Mouse (Mus musculus) left cerebral cortex, adult 9 months (tissue): Measurements from ENCODE around the gene Ddx54.
A peak's percentile ranks its signal among the peaks of the same experiment; 100 is the strongest.

Experiments
- DNase-seq, 2 experiments: peaks; one replicate each; pipeline ENCODE4 v3.0.0; 2022; ENCODE audit warnings: low spot score in 2 of 2

The Ddx54 gene

DNA sequence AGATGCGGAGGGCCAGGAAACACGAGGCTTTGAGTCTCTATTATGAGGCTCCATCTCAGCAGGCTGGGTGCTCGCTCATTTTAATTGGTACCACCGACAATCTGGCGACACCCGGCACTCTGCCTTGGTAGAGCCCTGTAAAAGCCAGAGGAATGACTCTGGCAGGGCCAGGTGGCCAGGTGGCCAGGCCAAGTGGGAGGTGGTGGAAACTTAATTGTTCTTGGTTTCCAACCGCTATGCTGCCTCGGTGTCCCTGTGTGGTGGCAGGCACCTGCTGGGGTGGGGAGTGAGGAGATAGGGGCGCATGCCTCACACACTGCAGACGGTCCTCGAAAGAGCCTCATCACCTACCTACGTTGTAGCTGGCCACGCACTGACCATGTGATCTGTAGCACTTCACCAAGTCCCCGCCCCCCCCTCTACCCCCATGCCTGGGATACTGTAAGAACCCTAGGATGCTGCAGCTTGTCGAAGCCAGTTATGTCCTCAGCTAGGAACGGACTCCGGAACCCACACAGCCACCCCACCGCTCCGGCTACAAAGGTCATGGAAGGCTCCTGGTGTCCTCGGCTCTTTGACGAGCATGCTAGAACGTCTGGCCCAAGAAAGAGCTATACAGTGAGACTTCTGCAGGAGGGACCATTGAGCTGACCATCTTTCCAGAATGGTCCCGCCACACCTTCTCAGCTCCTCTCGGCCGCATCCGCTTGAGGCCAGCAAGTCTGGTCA, 32.5 kb upstream of the Ddx54 start:
- DNase-seq: no peak

DNA sequence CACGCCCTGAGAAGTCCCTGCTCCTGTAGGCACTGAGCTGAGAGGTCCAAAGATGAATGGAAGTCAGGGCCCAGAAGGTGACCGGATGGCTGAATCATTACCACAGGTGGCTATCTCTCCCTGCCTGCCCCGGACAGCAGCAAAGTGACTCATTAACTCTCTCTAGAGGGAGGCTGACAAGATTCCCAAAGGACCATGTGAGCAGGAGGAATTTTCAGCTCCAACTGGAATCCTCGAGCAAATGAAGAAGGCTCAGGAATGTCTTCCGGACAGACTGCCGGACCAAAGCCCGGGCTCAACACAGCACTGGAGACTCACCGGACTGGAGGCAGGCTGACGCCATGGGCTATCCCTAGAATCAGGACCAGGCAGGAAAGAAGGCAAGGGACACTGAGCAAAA, 30.5 kb upstream of the Ddx54 start:
- DNase-seq: no peak

DNA sequence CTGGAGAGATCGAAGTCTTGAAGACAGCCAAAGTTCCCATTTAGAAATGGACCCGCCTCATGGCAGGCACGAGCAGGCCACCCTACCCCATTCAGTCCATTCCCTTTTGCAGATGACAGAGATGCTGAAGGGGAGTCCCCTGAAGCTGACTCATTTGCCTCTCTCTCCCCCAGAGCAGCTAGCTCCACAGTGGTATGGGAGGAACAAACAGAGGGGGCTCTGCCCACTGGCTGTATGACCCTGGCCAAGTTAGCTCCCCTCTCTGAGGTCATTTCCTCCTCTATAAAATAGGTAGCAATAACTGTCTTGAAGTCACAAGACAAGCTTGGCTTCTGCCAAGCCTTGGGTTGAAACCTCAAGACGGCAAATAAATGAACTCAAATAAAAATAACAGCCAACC, 29.0 kb upstream of the Ddx54 start:
- DNase-seq: no peak

DNA sequence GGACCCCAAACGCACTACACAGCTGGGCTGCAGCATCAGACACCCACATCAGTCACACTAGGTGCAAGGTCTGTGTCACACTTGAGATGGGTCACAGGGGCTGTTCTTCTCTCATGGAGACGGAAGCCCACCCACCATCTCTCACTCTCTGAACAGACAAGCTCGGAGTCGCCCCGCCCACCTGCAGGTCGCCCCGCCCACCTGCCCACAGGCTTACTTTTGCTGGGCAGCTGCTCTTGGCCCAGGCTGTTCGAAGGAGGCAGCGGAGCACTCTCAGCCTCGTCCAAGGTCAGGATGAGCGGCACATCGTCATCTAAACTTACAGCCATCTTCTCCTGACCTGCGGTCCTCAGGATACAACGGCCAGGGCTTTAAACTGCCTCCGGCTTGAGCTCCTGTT, 27.6 kb upstream of the Ddx54 start:
- no peak for DNase-seq

DNA sequence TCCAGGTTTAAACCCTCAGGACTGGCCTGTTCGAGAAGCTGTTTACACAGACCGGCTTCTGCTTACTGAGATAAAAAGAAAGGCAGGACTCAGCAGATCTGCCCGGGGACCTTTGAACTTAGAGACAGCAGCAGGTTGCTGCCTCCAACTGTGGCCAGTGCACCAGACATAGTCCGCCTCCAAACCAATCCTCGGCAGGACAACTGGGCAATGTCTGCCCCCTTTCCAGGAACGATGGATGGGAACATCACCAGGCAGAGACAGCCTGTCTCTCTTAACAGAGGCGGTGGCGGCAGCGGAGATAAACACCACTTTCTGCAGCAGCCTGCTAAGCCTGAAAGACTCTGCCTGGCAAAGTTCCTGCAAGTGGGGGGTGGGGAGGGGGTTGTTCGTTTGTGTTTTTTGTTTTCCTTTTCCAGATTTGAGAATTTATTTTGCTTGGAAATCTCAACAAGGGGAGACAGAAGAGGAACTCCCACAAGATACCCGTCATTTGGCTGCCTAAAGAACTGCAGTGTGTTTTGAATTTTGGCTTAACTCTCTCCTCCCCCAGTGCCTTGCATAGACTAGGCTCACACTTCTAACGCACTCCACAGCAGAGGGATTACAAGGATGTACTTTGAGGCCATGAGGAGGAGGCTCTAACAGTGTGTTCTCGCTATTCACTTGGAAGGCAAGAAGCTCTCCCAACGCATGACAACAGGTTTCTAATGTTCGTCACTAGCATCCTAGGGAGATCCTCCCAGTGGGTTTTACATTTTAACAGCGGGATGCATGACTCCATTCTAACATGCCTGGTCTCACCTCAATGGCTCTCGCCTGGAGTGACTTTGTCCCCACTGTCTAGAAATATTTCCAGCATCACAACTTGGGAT, 25.6 kb upstream of the Ddx54 start:
- no peak for DNase-seq

DNA sequence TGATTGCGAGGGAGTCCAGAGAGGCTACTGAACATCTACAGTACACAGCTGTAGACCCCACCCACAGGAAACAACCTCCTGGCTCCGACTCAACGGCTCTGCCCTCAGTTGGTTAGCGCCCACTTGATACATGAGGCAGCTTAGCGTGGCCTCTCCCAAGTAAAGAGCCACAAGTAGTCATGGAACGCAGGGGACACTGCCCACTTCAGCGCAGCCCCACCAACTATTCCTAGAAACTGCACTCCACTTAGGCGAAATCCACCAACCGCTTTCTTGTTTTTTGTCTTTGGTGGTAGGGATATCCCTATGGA, 25.0 kb upstream of the Ddx54 start:
- DNase-seq: no peak

DNA sequence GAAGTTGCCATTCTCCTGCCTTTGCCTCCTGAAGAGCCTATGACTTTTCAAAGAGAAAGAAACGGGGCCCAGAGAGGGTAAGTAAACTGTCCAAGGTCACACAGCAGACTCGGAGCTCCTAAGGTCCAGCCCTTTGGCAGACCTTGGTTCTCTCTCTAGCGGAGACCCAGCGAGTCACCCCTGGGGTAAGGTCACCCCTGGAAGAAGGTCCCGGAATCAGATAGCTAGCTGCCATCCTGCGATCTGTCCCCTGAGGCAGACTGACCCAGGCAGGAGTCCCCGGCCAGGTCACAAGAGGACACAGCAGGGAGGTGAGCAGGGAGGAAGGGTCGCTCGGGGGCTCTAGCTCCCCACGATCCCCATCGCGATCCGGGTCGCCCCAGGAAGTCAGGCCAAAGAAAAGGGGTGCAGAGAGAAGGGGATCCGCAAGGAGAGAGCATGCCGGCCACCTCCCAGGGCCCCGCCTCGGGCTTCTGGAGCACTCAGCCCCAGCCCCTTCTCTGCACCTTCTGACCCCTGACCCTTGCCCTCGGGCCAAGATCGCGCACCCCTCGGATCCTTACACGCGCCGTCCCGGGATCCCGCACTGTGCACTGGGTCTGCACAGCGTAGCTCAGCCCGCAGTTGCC, 24.5 kb upstream of the Ddx54 start:
- no peak for DNase-seq

DNA sequence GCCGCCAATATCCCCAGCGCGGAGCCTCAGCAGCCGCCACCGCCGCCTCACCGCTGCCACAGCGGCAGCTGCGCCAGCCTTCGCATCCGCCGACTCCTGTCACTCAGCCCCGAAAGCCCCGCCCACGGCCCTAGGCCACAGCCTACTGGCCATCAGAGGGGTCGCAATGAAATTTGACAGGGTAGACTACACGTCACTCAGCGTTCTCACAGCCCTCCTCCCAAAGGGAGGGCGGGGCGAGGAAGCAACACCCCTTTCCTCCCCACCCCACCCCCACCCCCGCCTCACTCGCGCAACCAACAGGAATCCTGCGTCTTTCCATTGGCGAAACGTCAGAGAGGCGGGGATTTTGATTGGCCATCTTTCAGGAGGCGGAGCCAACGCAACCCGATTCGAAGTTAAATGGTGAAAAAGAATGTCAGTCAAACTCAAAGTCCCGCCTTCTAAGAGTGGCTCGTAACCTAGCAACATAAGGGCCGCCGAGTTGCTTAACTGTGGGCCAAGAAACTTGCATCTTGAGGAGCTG, 23.9 kb upstream of the Ddx54 start, which contains the start of the genes Tpcn1 and Iqcd:
Tpcn1 (minus strand) TSS at position 105 of the 526 bp plus-strand sequence.
Iqcd (plus strand) TSS at position 448 of the 526 bp plus-strand sequence.
- peak; percentile 98 to 99 for DNase-seq

DNA sequence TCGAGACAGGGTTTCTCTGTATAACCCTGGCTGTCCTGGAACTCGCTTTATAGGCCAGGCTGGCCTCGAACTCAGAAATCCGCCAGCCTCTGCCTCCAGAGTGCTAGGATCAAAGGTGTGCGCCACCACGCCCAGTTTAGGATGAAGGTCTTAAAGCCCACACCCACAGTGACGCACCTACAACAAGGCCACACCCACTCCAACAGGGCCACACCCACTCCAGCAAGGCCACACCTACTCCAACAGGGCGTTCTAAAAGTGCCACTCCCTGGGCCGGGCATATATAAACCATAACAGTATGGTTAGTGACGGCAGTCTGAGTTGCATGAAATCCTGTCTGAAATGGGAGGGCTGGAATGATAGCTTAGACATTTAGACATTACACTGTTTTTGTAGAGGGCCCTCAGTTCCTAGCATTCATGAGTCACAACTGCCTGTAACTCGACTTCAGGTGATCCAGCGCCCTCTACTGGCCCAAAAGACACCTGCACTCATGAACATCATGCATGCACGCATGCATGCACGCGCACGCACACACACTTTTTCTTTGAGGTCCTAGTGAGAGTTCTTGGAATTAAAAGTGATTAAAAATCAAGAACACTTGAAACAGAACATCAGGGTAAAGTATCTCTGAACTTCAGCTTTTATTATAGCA, 22.1 kb upstream of the Ddx54 start:
- no peak for DNase-seq

DNA sequence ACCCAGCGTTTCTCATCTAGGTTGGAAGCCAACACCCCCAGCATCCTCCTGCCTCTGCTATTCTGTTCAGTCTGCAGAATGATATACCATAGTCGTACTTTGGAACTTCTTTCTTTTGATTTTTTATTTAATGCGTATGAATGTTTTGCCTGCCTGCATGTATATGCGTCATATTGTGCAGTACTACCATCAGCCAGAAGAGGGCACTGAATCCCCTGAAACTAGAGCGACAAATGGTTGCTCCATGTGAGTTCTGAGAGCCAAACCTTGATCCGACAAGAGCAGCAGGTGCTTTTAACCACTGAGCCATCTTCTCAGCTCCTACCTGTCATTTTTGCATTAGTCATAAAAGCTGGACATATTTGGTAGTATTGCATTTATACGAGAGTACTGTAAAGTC, 20.4 kb upstream of the Ddx54 start:
- DNase-seq: no peak

DNA sequence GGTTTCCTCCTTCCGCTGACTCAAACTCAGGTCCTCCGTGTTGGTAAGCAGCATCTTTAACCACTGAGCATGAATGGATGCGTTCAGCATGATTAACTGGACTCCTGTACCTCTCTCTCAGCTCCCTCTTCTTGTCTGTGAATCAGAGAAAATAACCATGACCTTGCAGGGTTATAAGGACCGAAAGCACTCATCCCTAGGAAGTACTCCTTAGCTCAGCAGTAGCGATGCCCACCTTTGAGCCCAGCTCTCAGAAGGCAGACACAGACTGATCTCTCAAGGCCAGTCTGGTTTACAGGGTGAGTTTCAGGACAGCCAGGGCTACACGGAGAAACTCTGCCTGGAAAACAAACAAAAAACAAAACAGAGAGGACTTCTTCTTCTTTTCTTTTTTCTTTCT, 18.1 kb upstream of the Ddx54 start:
- DNase-seq: no peak

DNA sequence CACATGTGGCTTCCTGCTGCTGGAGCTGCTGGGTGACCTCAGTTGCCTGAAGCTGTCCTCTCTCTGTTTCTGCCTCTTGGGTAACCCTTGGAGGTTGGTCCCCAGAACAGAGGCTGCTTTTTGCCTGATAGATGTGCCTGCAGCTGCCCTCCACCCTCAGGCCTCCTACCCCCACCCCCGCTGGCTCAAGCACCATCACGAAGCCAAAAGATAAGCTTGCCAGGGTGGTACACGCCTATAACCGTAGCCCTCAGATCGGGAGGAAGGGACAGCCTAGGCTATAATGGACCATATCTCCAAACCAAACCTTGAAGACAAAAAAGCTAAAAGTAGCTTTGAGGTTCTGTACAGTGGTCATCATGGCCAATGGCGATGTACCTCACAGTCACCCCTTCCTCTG, 12.9 kb upstream of the Ddx54 start:
- DNase-seq: no peak

DNA sequence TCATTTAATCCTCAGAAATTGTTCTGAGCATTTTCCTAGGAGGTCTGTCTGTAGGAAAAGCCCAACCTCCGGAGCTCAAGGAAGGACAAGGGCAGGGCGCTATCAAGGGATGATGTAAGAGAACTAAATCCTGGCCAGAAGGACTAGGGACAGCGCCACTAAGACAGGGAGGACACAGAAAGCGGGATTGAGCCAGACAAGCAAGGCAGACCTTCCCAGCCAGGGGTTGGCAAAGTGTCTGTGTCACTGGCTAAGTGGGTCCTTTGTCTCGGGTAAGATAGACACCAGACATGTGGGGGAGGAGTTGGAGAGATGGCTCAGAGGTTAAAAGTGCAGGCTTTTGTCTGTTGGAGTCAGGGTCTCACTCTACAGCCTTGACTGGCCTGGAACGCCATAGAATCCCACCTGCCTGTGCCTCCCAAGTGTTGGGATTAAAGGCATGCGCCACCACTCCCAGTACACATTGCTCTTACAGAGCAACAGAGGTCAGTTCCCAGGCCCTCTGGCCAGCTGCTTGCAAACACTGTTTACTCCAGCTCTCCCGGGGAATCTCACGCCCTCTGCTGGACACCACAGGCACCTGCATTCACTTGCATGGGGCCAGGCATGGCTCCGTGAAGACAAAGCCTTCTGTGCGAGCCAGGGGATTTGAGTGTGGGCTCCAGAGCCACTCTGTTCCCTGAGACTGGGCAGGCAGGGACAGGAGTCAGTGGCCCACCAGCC, 11.4 kb upstream of the Ddx54 start:
- DNase-seq: no peak

DNA sequence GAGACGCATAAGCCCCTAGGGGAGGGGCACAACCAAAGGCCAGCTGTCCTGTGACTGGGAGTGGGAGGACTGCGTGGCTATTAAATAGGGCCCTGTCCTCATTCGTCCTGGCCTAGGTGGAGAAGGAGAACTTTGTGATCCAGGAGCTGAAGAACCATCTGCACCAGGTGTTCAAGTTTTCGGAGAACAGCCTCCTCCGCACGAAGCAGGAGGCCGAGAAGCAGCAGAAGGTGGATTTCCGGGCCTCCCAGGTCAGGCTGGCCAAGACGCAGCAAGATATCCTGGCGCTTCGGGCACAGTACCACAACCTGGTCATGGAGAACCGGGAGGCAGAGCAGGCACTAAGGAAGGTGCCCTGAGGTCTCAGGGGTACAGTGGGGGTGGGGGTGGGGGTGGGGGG, 10.3 kb upstream of the Ddx54 start:
- no peak for DNase-seq

DNA sequence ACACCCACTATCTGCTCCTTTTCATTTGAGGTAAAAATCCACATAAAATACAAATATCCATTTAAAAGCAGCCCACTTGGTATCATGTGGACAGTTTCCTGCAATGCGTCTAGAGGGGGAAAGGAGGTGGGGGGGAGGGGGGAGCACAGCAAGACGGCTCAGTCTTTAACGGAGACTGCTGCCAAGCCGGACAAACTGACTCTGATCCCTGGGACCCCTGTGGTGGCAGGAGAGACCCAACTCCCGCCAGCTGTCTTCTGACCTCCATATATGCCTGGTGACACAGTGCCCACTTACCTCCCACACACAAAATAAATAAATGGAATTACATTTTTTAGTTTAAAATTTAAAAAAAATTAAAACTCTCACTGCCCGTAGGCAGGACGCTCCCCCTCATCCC, 9.0 kb upstream of the Ddx54 start:
- DNase-seq: no peak

DNA sequence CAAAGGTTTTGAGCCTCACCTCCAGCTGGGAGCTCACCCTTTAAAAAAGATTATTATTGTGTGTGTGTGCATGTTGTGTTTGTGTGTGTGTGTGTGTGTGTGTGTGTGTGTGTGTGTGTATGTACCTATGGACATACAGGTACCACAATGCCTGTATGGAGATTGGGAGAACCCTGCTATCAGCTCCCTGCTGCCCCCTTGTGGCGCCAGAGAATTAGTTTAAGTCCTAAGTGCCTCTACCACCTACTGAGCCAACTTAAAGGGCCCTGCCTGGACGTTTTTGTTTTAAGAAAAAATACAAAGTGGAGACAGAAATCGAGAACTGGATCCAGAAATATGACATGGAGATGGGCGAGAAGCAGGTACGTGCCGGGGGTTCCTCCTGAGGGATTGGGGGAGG, 7.7 kb upstream of the Ddx54 start:
- DNase-seq: peak in 1 of 2 experiments; percentile 85

DNA sequence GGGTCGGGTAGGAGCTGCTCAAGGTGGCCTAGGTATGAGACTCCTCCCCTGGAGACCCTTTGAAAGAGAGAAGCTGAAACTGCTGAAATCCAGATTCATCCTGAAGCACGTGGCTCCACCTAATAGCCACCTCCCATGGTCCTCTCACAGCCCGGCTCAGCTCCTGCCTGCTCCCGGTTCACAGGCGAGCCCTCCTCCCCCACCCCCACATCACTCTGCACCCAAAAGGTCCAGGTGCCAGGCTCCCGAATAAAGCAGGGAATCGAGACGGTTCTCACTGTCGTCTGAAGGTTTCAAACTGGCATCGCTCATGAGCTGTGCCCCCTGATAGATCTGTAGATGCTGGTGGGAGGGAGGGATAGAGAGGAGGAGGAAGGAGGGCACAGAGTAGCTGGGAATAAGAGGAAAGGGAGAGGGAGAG, 7.3 kb upstream of the Ddx54 start:
- no peak for DNase-seq

DNA sequence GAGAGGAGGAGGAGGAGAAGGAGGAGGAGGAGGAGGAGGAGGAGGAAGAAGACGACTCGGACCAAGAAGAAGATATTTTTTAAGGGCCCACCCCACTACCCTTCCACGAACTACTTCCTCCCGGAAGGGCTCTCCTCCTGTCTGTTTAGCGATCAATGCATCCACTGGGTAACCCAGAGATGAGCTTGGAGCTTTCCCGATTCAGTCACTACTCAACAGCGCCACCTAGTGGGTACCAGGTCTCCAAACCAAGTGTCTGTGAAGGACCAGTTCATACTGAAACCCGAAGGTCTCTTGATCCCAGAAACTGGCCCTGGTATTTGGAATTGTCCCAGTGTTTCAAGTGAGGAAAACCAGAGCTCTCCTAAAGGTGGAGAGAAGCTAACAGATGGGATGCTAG, 6.9 kb upstream of the Ddx54 start:
- DNase-seq: peak in 1 of 2 experiments; percentile 92

DNA sequence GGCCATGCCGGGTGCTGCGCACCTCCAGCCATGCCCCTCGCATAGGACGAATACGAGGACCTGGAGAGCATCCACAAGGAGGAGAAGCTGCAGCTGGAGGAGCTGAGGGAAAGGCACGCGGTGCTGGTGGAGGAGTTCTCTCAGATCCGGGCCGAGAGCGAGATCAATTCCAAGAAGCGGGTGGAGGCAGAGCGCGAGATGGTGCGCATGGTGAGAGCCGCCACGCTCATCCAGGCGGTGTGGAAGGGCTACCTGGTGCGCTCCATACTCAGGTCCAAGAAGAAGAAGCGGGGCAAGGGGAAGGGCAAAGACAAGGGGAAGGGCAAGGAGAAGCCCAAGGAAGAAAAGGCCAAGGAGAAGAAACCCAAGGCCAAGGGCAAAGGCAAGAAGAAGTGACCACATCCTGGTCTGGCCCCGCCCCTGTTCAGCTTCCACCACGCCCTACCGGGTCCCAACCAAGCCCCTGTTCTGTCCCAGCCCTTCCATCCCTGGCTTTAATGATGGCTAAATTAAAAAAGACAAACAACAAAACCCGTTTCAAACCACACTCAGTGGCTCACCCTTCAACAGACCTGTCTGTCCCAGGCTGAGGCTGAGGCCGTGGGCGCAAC, 5.8 kb upstream of the Ddx54 start:
- DNase-seq: peak in 1 of 2 experiments; percentile 32

DNA sequence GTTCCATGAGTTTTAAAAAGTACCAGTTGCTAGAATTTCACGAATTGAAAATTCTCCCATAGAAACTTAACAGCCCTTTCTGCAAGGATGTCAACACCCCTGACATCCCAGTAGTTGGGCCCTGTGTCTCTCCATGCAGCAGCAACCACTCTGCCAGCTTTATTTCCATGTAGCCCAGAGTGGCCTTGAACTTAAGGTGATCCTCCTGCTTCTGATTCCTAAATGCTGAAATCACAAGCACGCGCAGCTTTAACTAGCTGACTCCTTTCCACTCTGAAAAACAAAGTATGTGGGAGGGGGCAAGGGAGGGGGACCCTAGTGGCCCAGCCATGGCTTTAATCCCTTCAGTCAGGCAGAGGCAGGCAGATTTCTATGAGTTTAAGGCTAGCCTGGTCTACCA, 5.2 kb upstream of the Ddx54 start:
- DNase-seq: no peak

DNA sequence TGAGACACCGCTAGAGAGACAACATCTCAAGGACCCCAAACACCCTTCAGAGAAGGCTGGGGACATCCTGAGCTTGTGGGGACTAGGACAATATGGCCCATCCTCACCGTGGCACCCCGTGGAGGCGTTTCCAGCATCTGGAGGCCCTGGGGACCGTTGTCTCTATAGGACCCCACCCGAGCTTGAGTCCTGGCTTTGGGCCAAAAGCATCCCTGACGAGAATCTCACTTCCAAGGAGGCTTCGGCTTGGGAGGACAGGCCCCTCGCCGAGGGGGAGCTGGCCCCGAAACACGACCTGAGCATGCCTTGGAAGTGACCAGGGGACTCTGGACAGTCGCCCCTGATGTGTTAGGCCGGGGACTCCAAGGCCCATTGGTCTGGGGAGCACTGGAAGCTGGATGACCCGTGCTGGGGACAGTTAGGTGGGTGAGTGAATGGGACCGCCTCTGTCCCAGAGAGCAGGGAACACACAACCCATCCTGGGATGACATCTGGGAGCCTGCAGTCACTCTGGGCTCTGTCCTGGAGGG, 3.2 kb upstream of the Ddx54 start:
- DNase-seq: no peak
